Mouse (Mus musculus) MEL (cell line): ENCODE measurements around the gene Zfp566.

ENCODE experiments used
- CTCF ChIP-seq, 3 experiments: IDR thresholded peaks in 2 of 3; conservative IDR thresholded peaks in 1 of 3; 2 replicates each; pipeline ENCODE4 v1.5.1; 2011 to 2012; ENCODE audit warnings: low read length in 3 of 3, low read depth in 2 of 3, mild to moderate bottlenecking in 2 of 3, improper control_type of control experiment in 1 of 3, inconsistent platforms in 1 of 3, mixed read lengths in 1 of 3, moderate library complexity in 1 of 3; ENCODE audit not compliant: control insufficient read depth in 1 of 3, insufficient read depth in 1 of 3, poor library complexity in 1 of 3, severe bottlenecking in 1 of 3
- EP300 ChIP-seq, 2 experiments: IDR thresholded peaks; 2 replicates each; pipeline ENCODE4 v1.6.1; 2011; ENCODE audit warnings: improper control_type of control experiment in 2 of 2, low read length in 2 of 2, low read depth in 1 of 2, mild to moderate bottlenecking in 1 of 2
- ETS1 ChIP-seq: IDR thresholded peaks from 2 replicates; pipeline ENCODE4 v1.6.1; 2012; ENCODE audit warnings: low read depth, mild to moderate bottlenecking, inconsistent platforms, low read length, improper control_type of control experiment, moderate library complexity
- MYB ChIP-seq: IDR thresholded peaks from 2 replicates; pipeline ENCODE4 v1.6.1; 2011; ENCODE audit warnings: mild to moderate bottlenecking, low read depth, low read length, improper control_type of control experiment
- NRF1 ChIP-seq: IDR thresholded peaks from 2 replicates; pipeline ENCODE4 v1.6.1; 2014; ENCODE audit warnings: low read depth, mild to moderate bottlenecking, inconsistent platforms, low read length, improper control_type of control experiment, moderate library complexity; ENCODE audit not compliant: poor library complexity, insufficient read depth, severe bottlenecking
- POLR2A ChIP-seq, 2 experiments: IDR thresholded peaks; 2 replicates each; pipeline ENCODE4 v1.6.1; 2011 to 2012; ENCODE audit warnings: low read length in 2 of 2, mild to moderate bottlenecking in 2 of 2, control low read depth in 1 of 2, improper control_type of control experiment in 1 of 2, low read depth in 1 of 2, moderate library complexity in 1 of 2; ENCODE audit not compliant: control insufficient read depth in 1 of 2, insufficient read depth in 1 of 2, poor library complexity in 1 of 2
- RCOR1 ChIP-seq: IDR thresholded peaks from 2 replicates; pipeline ENCODE4 v1.6.1; 2012; ENCODE audit warnings: low read depth, mild to moderate bottlenecking, inconsistent platforms, low read length, improper control_type of control experiment
- SMC3 ChIP-seq: IDR thresholded peaks from 2 replicates; pipeline ENCODE4 v1.6.1; 2011; ENCODE audit warnings: low read depth, low read length, improper control_type of control experiment
- ZNF384 ChIP-seq: IDR thresholded peaks from 2 replicates; pipeline ENCODE4 v1.6.1; 2012; ENCODE audit warnings: low read depth, mild to moderate bottlenecking, inconsistent platforms, low read length, improper control_type of control experiment

DNA sequence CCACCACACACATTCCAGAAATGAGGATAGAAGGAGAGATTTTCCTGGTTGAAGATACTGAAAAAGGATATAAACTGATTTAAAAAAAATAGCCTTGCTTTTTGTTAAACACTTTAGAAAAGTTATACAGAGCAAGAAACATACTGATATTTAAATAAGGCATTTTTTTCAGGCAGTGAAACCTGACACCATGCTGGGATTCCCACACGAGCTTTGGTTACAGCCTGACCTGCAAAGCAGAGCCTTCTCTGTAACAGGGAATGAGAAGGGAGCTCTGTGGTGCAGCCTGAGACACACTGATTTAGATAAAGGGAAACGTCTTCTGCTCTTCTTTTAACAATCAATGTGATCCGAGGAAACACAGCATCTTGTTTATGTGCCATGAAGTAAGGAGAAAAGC is 36.7 kb downstream of the Zfp566 start:
- TF ChIP-seq ZNF384 (0 out of 2 replicates have a peak, but pooled peaks have one; percentile 27), POLR2A (IDR thresholded peaks at IDR 0.05; ENCODE audit: control insufficient read depth in 1 of 2, insufficient read depth in 1 of 2, low read depth in 1 of 2, low read length in 2 of 2, poor library complexity in 1 of 2) (no peak), CTCF (IDR thresholded peaks at IDR 0.05 in 2 of 3, conservative IDR thresholded peaks at IDR 0.05 in 1 of 3; ENCODE audit: control insufficient read depth in 1 of 3, insufficient read depth in 1 of 3, low read depth in 2 of 3, low read length in 3 of 3, poor library complexity in 1 of 3, severe bottlenecking in 1 of 3) (no peak), ETS1 (no peak), SMC3 (no peak), RCOR1 (no peak), EP300 (IDR thresholded peaks at IDR 0.05; ENCODE audit: low read depth in 1 of 2, low read length in 2 of 2) (no peak), NRF1 (no peak), MYB (no peak)
